Mouse (Mus musculus): ENCODE measurements around the gene Tchh. TPM values are rescaled to one million over a fixed set of nuclear protein-coding genes. Genes with fewer than 3 reads are reported as not detected.
A peak's percentile ranks its signal among the peaks of the same experiment; 100 is the strongest.
"Not testable (repeated sequence)": the region's sequence is repeated elsewhere in the genome, so short reads cannot be mapped to it uniquely, and the experiment has no call there.

The Tchh gene
- polyA plus RNA-seq, 1 experiment from 2014 or later = 0.32 TPM

DNA sequence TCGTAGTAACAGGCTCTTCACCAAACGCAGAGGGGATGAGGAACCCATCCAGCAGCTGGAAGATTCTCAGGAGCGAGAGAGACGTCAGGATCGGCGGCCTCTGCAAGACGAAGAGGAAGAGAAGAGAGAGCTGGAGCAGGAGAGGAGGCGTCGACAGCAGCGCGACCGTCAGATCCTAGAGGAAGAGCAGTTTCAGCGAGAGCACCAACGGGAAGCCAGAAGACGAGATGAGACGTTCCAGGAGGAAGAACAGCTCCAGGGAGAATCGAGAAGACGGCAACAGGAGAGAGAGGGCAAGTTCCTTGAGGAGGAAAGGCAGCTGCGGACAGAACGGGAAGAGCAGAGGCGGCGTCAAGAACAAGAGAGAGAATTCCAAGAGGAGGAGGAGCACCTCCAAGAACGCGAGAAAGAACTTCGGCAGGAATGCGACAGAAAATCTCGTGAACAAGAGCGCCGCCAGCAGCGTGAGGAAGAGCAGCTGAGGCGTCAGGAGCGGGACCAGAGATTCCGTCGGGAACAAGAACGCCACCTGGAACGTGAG is 3.1 kb downstream of the Tchh start:
- Histone ChIP-seq H3K9ac (ENCODE audit: low read length) (peak overlapping the region; percentile 61), H3K4me2 (ENCODE audit: low read length) (peak overlapping the region; percentile 96), H3K4me1 (ENCODE audit: control insufficient read depth, insufficient read depth, low read length) (peaks cover 8% of the 10 kb centered on the region; the same call in 1 of the 2 replicates), H3K9me3 (replicated peaks; ENCODE audit: control insufficient read depth, low read length) (no peaks in the 10 kb centered on the region), H3K27ac (ENCODE audit: low read depth, low read length) (no peak overlapping the region), H3K27me3 (replicated peaks; ENCODE audit: control insufficient read depth, insufficient read depth, low read length) (peaks cover 22% of the 10 kb centered on the region; the same call in 1 of the 2 replicates), H3K4me3 (ENCODE audit: low read depth, low read length) (peak overlapping the region; percentile 60), H3K36me3 (ENCODE audit: control insufficient read depth, insufficient read depth, low read length) (no peaks in the 10 kb centered on the region)
- ATAC-seq (peak; percentile 6; the same call in 1 of the 2 replicates), DNase-seq (ENCODE audit: low spot score) (peak; percentile 68)
- WGBS = under 1% methylated on average over 36 of the region's 36 CpGs

DNA sequence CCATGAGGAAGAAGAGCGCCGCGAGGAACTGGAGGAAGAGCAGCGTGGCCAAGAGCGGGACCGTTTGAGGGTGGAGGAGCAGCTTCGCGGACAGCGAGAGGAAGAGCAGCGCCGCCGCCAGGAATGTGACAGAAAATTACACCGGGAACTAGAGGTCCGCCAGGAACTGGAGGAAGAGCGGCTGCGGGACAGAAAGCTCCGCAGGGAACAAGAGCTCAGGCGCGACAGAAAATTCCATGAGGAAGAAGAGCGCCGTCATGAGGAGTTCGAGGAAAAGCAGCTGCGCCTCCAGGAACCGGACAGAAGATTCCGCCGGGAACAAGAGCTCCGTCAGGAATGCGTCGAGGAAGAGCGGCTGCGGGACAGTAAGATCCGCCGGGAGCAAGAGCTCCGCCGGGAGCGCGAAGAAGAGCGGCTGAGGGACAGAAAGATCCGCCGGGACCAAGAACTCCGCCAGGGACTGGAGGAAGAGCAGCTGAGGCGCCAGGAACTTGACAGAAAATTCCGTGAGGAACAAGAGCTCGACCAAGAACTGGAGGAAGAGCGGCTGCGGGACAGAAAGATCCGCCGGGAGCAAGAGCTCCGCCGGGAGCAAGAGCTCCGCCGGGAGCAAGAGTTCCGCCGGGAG is 4.1 kb downstream of the Tchh start:
- peak overlapping the region; percentile 60 for H3K4me3 ChIP-seq (ENCODE audit: low read depth, low read length)
- peak overlapping the region; percentile 51; the same call in 1 of the 2 replicates for H3K9ac ChIP-seq (ENCODE audit: low read length)
- DNase-seq (ENCODE audit: low spot score) (peak; percentile 68), ATAC-seq (no peak)
- WGBS = under 1% methylated on average over 54 of the region's 54 CpGs
- no peaks in the 10 kb centered on the region for H3K36me3 ChIP-seq (ENCODE audit: control insufficient read depth, insufficient read depth, low read length)
- no peaks in the 10 kb centered on the region for H3K9me3 ChIP-seq (replicated peaks; ENCODE audit: control insufficient read depth, low read length)
- H3K27ac ChIP-seq (ENCODE audit: low read depth, low read length) = no peak overlapping the region
- H3K27me3 ChIP-seq (replicated peaks; ENCODE audit: control insufficient read depth, insufficient read depth, low read length) = peaks cover 17% of the 10 kb centered on the region; the same call in 1 of the 2 replicates
- peaks cover 8% of the 10 kb centered on the region; the same call in 1 of the 2 replicates for H3K4me1 ChIP-seq (ENCODE audit: control insufficient read depth, insufficient read depth, low read length)
- peak overlapping the region; percentile 96 for H3K4me2 ChIP-seq (ENCODE audit: low read length)

DNA sequence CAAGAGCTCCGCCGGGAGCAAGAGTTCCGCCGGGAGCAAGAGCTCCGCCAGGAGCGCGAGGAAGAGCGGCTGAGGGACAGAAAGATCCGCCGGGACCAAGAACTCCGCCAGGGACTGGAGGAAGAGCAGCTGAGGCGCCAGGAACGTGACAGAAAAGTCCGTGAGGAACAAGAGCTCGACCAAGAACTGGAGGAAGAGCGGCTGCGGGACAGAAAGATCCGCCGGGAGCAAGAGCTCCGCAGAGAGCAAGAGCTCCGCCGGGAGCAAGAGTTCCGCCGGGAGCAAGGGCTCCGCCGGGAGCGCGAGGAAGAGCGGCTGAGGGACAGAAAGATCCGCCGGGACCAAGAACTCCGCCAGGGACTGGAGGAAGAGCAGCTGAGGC is 4.6 kb downstream of the Tchh start:
- Histone ChIP-seq H3K27me3 (replicated peaks; ENCODE audit: control insufficient read depth, insufficient read depth, low read length) (peaks cover 17% of the 10 kb centered on the region; the same call in 1 of the 2 replicates), H3K4me2 (ENCODE audit: low read length) (peak overlapping the region; percentile 96), H3K4me3 (ENCODE audit: low read depth, low read length) (peak overlapping the region; percentile 60), H3K9ac (ENCODE audit: low read length) (peak overlapping the region; percentile 51; the same call in 1 of the 2 replicates)
- not testable (repeated sequence) for H3K27ac ChIP-seq (ENCODE audit: low read depth, low read length); H3K36me3 ChIP-seq (ENCODE audit: control insufficient read depth, insufficient read depth, low read length); ATAC-seq; DNase-seq (ENCODE audit: low spot score); H3K9me3 ChIP-seq (replicated peaks; ENCODE audit: control insufficient read depth, low read length); H3K4me1 ChIP-seq (ENCODE audit: control insufficient read depth, insufficient read depth, low read length)
- under 1% methylated on average over 32 of the region's 32 CpGs for whole genome bisulfite sequencing

DNA sequence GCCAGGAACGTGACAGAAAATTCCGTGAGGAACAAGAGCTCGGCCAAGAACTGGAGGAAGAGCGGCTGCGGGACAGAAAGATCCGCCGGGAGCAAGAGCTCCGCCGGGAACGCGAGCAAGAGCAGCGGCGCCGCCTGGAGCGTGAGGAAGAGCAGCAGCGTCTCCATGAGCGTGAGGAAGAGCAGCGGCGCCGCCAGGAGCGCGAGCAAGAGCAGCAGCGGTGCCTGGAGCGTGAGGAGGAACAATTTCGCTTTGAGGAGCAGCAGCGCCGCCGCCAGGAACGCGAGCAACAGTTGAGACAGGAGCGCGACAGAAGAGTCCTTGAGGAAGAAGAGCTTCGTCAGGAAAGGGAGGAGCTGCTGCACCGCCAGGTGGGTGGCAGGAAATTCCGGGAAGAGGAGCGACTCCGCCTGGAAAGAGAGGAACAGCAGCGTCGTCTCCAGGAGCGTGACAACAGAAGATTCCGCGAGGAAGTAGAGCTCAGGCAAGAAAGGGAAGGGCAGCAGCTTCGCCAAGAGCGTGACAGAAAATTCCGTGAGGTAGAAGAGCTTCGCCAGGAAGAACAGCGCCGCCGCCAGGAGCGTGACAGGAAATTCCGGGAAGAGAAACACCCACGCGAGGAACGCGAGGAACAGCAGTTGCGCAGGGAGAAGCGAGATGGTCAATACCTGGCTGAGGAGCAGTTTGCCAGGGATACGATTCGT is 5.2 kb downstream of the Tchh start:
- peak overlapping the region; percentile 60 for H3K4me3 ChIP-seq (ENCODE audit: low read depth, low read length)
- H3K27me3 ChIP-seq (replicated peaks; ENCODE audit: control insufficient read depth, insufficient read depth, low read length) = peaks cover 17% of the 10 kb centered on the region; the same call in 1 of the 2 replicates
- under 1% methylated on average over 59 of the region's 59 CpGs for WGBS
- peak overlapping the region; percentile 51 for H3K9ac ChIP-seq (ENCODE audit: low read length)
- peak; percentile 73 for ATAC-seq
- no peaks in the 10 kb centered on the region for H3K9me3 ChIP-seq (replicated peaks; ENCODE audit: control insufficient read depth, low read length)
- H3K27ac ChIP-seq (ENCODE audit: low read depth, low read length) = no peak overlapping the region
- peak overlapping the region; percentile 96 for H3K4me2 ChIP-seq (ENCODE audit: low read length)
- DNase-seq (ENCODE audit: low spot score) = peak; percentile 87
- peaks cover 8% of the 10 kb centered on the region; the same call in 1 of the 2 replicates for H3K4me1 ChIP-seq (ENCODE audit: control insufficient read depth, insufficient read depth, low read length)
- no peaks in the 10 kb centered on the region for H3K36me3 ChIP-seq (ENCODE audit: control insufficient read depth, insufficient read depth, low read length)

DNA sequence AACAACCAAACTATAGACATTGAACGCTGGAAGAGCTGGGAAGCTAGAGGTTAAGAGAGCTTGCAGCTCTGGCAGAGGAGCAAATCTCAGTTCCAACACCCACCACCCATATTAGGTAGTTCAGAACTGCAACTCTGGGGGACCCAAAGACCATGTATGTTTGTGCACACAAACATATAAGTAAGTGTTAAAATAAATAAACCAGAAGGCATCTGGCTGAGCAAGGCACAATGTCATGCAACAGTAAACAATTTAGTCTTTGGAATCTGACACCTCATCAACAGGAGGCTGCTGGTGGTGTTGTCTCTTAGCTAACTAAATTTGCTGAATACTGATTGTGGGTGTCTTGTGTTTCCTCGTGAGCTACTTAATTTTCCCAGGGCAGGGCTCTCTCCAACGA is 24.4 kb downstream of the Tchh start:
- no peaks in the 10 kb centered on the region for H3K9me3 ChIP-seq (replicated peaks; ENCODE audit: control insufficient read depth, low read length)
- no peak for DNase-seq (ENCODE audit: low spot score)
- no peaks in the 10 kb centered on the region for H3K4me1 ChIP-seq (ENCODE audit: control insufficient read depth, insufficient read depth, low read length)
- no peaks in the 10 kb centered on the region for H3K27me3 ChIP-seq (replicated peaks; ENCODE audit: control insufficient read depth, insufficient read depth, low read length)
- 75% methylated on average over 3 of the region's 3 CpGs for WGBS
- H3K27ac ChIP-seq (ENCODE audit: low read depth, low read length) = no peak overlapping the region
- no peak for ATAC-seq
- H3K36me3 ChIP-seq (ENCODE audit: control insufficient read depth, insufficient read depth, low read length) = no peaks in the 10 kb centered on the region
- H3K4me2 ChIP-seq (ENCODE audit: low read length) = no peak overlapping the region
- no peak overlapping the region for H3K9ac ChIP-seq (ENCODE audit: low read length)
- H3K4me3 ChIP-seq (ENCODE audit: low read depth, low read length) = no peak overlapping the region

DNA sequence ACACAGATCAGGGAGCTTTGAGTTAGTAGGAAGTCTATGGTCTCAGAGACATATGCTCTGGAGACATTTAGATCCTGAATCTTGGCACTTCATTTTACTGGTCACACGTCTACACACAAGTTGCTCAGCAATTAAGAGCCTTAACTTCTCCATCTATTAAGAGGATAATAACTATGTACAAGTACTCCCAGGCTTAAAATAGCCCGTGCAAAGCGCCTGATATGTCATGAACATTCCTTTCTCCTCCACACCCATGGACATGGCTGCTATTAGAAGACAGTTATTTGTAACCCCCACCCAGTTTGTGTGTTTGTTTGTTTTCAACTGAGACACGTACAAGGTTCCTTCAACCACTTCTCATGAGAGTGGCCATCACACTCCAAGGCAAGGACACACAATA is 25.0 kb downstream of the Tchh start:
- no peak overlapping the region for H3K4me3 ChIP-seq (ENCODE audit: low read depth, low read length)
- no peaks in the 10 kb centered on the region for H3K36me3 ChIP-seq (ENCODE audit: control insufficient read depth, insufficient read depth, low read length)
- no peak overlapping the region for H3K9ac ChIP-seq (ENCODE audit: low read length)
- no peaks in the 10 kb centered on the region for H3K27me3 ChIP-seq (replicated peaks; ENCODE audit: control insufficient read depth, insufficient read depth, low read length)
- 87% methylated on average over 4 of the region's 4 CpGs for WGBS
- H3K4me2 ChIP-seq (ENCODE audit: low read length) = no peak overlapping the region
- H3K27ac ChIP-seq (ENCODE audit: low read depth, low read length) = no peak overlapping the region
- no peaks in the 10 kb centered on the region for H3K9me3 ChIP-seq (replicated peaks; ENCODE audit: control insufficient read depth, low read length)
- DNase-seq (ENCODE audit: low spot score) = no peak
- H3K4me1 ChIP-seq (ENCODE audit: control insufficient read depth, insufficient read depth, low read length) = no peaks in the 10 kb centered on the region
- no peak for ATAC-seq

DNA sequence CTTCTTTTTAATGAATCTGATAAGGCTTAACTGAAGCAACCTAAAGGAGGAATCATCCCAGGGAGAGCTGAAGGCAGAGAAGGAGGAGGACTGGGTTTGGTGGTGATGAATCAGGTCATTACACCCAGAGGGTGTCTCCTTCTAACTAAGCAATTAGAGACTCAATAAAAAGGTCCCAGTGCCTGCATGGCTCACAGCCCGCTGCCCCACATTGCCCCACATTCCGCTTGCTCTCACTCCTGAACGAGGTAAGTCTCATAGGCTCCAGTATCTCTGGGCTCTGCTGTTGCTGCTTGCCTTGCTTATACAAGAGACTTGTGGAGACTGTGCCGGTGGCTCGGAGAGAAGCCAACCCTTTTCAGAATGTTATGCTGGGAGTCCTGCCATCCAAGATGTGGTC is 26.4 kb downstream of the Tchh start, which contains the start of gene Tchhl1:
TSS of gene Tchhl1 (plus strand) at position 194 of the 400 bp plus-strand sequence.
- no peaks in the 10 kb centered on the region for H3K9me3 ChIP-seq (replicated peaks; ENCODE audit: control insufficient read depth, low read length)
- H3K27ac ChIP-seq (ENCODE audit: low read depth, low read length) = no peak within 1 kb of the TSS
- no peaks in the 10 kb centered on the region for H3K27me3 ChIP-seq (replicated peaks; ENCODE audit: control insufficient read depth, insufficient read depth, low read length)
- H3K9ac ChIP-seq (ENCODE audit: low read length) = no peak within 1 kb of the TSS
- H3K4me1 ChIP-seq (ENCODE audit: control insufficient read depth, insufficient read depth, low read length) = no peaks in the 10 kb centered on the region
- DNase-seq (ENCODE audit: low spot score) = no peak
- ATAC-seq = no peak
- no peak within 1 kb of the TSS for H3K4me3 ChIP-seq (ENCODE audit: low read depth, low read length)
- no peaks in the 10 kb centered on the region for H3K36me3 ChIP-seq (ENCODE audit: control insufficient read depth, insufficient read depth, low read length)
- no peak within 1 kb of the TSS for H3K4me2 ChIP-seq (ENCODE audit: low read length)
- WGBS = 67% methylated on average over 5 of the region's 5 CpGs

DNA sequence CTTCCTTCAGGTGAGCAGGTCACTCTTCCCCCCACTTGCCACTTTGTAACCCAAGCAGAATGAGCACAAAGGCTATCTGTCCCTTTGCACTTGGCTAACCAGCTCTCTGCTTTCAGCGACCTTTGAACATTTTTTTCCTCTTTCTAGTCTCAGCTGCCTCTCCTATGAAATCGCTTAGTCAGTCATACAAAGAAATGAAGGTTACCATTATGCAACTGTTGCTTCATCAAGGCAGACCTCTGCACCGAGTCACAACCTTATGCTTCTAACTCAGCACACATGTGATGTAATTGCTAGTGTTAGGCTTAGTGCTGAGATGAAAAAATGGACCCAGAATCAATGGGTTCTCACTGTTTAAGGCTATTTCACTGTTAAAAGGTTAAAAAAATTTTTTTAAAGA is 27.5 kb downstream of the Tchh start:
- H3K9me3 ChIP-seq (replicated peaks; ENCODE audit: control insufficient read depth, low read length) = no peaks in the 10 kb centered on the region
- ATAC-seq (no peak), DNase-seq (ENCODE audit: low spot score) (no peak)
- H3K27me3 ChIP-seq (replicated peaks; ENCODE audit: control insufficient read depth, insufficient read depth, low read length) = no peaks in the 10 kb centered on the region
- no peak overlapping the region for H3K27ac ChIP-seq (ENCODE audit: low read depth, low read length)
- no peaks in the 10 kb centered on the region for H3K4me1 ChIP-seq (ENCODE audit: control insufficient read depth, insufficient read depth, low read length)
- H3K36me3 ChIP-seq (ENCODE audit: control insufficient read depth, insufficient read depth, low read length) = no peaks in the 10 kb centered on the region
- H3K4me2 ChIP-seq (ENCODE audit: low read length) = no peak overlapping the region
- no peak overlapping the region for H3K9ac ChIP-seq (ENCODE audit: low read length)
- no peak overlapping the region for H3K4me3 ChIP-seq (ENCODE audit: low read depth, low read length)
- WGBS = 80% methylated on average over 3 of the region's 3 CpGs

DNA sequence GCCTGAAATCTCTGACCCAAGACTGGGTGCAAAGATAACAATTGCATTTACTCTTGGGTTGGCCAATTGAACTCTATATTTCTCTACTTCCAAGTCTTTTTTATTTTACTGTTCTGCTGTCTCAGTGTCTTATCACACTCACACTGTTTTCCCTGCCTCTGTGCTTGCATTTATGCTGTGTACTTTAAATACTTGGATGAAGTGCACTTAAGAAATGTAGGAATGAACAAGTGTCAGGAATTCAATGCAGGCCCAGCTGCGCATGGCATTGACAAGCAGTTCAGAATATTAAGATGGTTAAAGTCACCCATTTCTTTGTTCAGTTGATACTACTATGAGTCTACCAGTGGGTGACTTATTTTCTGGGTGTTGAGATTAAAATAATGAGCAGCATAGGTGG is 37.9 kb downstream of the Tchh start:
- Histone ChIP-seq H3K4me2 (ENCODE audit: low read length) (no peak overlapping the region), H3K36me3 (ENCODE audit: control insufficient read depth, insufficient read depth, low read length) (no peaks in the 10 kb centered on the region), H3K27me3 (replicated peaks; ENCODE audit: control insufficient read depth, insufficient read depth, low read length) (no peaks in the 10 kb centered on the region), H3K27ac (ENCODE audit: low read depth, low read length) (no peak overlapping the region), H3K9ac (ENCODE audit: low read length) (no peak overlapping the region), H3K4me1 (ENCODE audit: control insufficient read depth, insufficient read depth, low read length) (no peaks in the 10 kb centered on the region), H3K4me3 (ENCODE audit: low read depth, low read length) (no peak overlapping the region), H3K9me3 (replicated peaks; ENCODE audit: control insufficient read depth, low read length) (no peaks in the 10 kb centered on the region)
- 88% methylated on average over 1 of the region's 1 CpGs for WGBS
- ATAC-seq (no peak), DNase-seq (ENCODE audit: low spot score) (no peak)
